Mouse (Mus musculus) heart, embryonic 16.5 days (tissue): ENCODE data around the gene Spo11. TPM values are rescaled to one million over a fixed set of nuclear protein-coding genes. Genes with fewer than 3 reads are reported as not detected.

ENCODE experiments used
- ATAC-seq: fragments of 200-750 bp; cut with Nextera tagmentation; replicated peaks from 2 replicates; pipeline ENCODE4 v1.8.0; 2017; ENCODE audit warnings: moderate number of reproducible peaks; ENCODE audit not compliant: insufficient read depth, low FRiP score; ENCODE audit errors: extremely low read depth
- H3K27ac ChIP-seq: fragments of 300-500 bp; sonication (generic); 2 replicates; pipeline ENCODE4 v1.5.1; 2014; ENCODE audit warnings: mild to moderate bottlenecking, low read length, control low read depth, moderate library complexity
- H3K27me3 ChIP-seq: fragments of 300-500 bp; sonication (generic); 2 replicates; pipeline ENCODE4 v1.6.1; 2014; ENCODE audit warnings: low read length, mixed read lengths; ENCODE audit not compliant: control insufficient read depth, insufficient read depth
- H3K36me3 ChIP-seq: fragments of 300-500 bp; sonication (generic); 2 replicates; pipeline ENCODE4 v1.6.1; 2014; ENCODE audit not compliant: control insufficient read depth, insufficient read depth
- H3K4me1 ChIP-seq: fragments of 300-500 bp; sonication (generic); 2 replicates; pipeline ENCODE4 v1.6.1; 2014; ENCODE audit warnings: low read length, mixed read lengths; ENCODE audit not compliant: control insufficient read depth, insufficient read depth
- H3K4me2 ChIP-seq: fragments of 300-500 bp; sonication (generic); 2 replicates; pipeline ENCODE4 v1.6.1; 2014; ENCODE audit warnings: low read depth, mild to moderate bottlenecking, control low read depth, low read length
- H3K4me3 ChIP-seq: fragments of 300-500 bp; sonication (generic); 2 replicates; pipeline ENCODE4 v1.5.1; 2014; ENCODE audit warnings: mild to moderate bottlenecking, control low read depth, low read length
- H3K9ac ChIP-seq: fragments of 300-500 bp; sonication (generic); 2 replicates; pipeline ENCODE4 v1.6.1; 2014; ENCODE audit warnings: low read length, control low read depth
- H3K9me3 ChIP-seq: fragments of 300-500 bp; sonication (generic); replicated peaks from 2 replicates; pipeline ENCODE4 v1.6.1; 2016; ENCODE audit warnings: low read length; ENCODE audit not compliant: control insufficient read depth
- WGBS: fragments of 180-500 bp; shearing (Covaris S2); extraction: QIAGEN DNeasy Blood & Tissue Kit; methylation state at CpG from one replicate; pipeline ENCODE4 v1.1.7; 2014; 5-methylcytosine and 5-hydroxymethylcytosine counted together
- polyA plus RNA-seq: library from polyadenylated mRNA; unstranded; fragments of >200 nt; fragmentation: Nextera tagmentation; extraction: Ambion mirVana; gene quantifications from 2 replicates; pipeline ENCODE4 v1.2.1, GENCODE M21; 2015

Gene Spo11
- polyA plus RNA-seq, 1 experiment from 2014 or later: 1.6 TPM

GRCm38 (mm10) chr2:173014741-173015287, 37.3 kb downstream of the Spo11 start:
- H3K4me2 ChIP-seq: no peak overlapping the region
- WGBS: 39% methylated on average over 7 of the region's 7 CpGs
- H3K27me3 ChIP-seq: no peaks in the 10 kb centered on the region
- no peak overlapping the region for H3K4me3 ChIP-seq
- peaks cover 43% of the 10 kb centered on the region for H3K36me3 ChIP-seq
- H3K9me3 ChIP-seq: no peaks in the 10 kb centered on the region
- H3K4me1 ChIP-seq: peaks cover 22% of the 10 kb centered on the region
- H3K9ac ChIP-seq: no peak overlapping the region
- no peak for ATAC-seq
- H3K27ac ChIP-seq: no peak overlapping the region

- Histone ChIP-seq H3K4me1 (peaks cover 30% of the 10 kb centered on the region), H3K36me3 (peaks cover 16% of the 10 kb centered on the region), H3K4me2 (no peak overlapping the region), H3K9ac (0 out of 2 replicates have a peak overlapping the region, but pooled peaks have one; percentile 9), H3K27me3 (no peaks in the 10 kb centered on the region), H3K27ac (peak overlapping the region; percentile 91), H3K4me3 (no peak overlapping the region), H3K9me3 (no peaks in the 10 kb centered on the region)
- WGBS: 28% methylated on average over 6 of the region's 6 CpGs
- ATAC-seq: no peak
Measured at GRCm38 (mm10) chr2:173017940-173018339, 40.4 kb downstream of the Spo11 start.

GRCm38 (mm10) chr2:173018618-173019017, 41.1 kb downstream of the Spo11 start:
- Histone ChIP-seq H3K4me1 (peaks cover 36% of the 10 kb centered on the region), H3K27ac (peak overlapping the region; percentile 91), H3K9ac (peak overlapping the region; percentile 71), H3K4me3 (no peak overlapping the region), H3K27me3 (no peaks in the 10 kb centered on the region), H3K36me3 (peaks cover 11% of the 10 kb centered on the region), H3K9me3 (no peaks in the 10 kb centered on the region), H3K4me2 (peak overlapping the region; percentile 86)
- WGBS: 8% methylated on average over 8 of the region's 8 CpGs
- peak; percentile 62 for ATAC-seq

- H3K9me3 ChIP-seq: no peaks in the 10 kb centered on the region
- H3K4me2 ChIP-seq: peak overlapping the region; percentile 86
- peak overlapping the region; percentile 91 for H3K27ac ChIP-seq
- peak overlapping the region; percentile 51 for H3K4me3 ChIP-seq
- H3K36me3 ChIP-seq: peaks cover 6% of the 10 kb centered on the region
- H3K4me1 ChIP-seq: peaks cover 42% of the 10 kb centered on the region
- no peak; the same call in 1 of the 2 replicates for ATAC-seq
- H3K27me3 ChIP-seq: no peaks in the 10 kb centered on the region
- peak overlapping the region; percentile 71 for H3K9ac ChIP-seq
- WGBS: 20% methylated on average over 9 of the region's 9 CpGs
Measured at GRCm38 (mm10) chr2:173019322-173019721, 41.8 kb downstream of the Spo11 start.

GRCm38 (mm10) chr2:173019790-173020189, 42.3 kb downstream of the Spo11 start:
- peak; percentile 74 for ATAC-seq
- Histone ChIP-seq H3K27me3 (no peaks in the 10 kb centered on the region), H3K9ac (peak overlapping the region; percentile 71), H3K36me3 (peaks cover 9% of the 10 kb centered on the region), H3K4me1 (peaks cover 46% of the 10 kb centered on the region), H3K27ac (peak overlapping the region; percentile 91), H3K9me3 (no peaks in the 10 kb centered on the region), H3K4me3 (peak overlapping the region; percentile 51), H3K4me2 (peak overlapping the region; percentile 86)
- under 1% methylated on average over 29 of the region's 29 CpGs for WGBS

- H3K4me3 ChIP-seq: peak within 1 kb of the TSS; percentile 51
- H3K4me2 ChIP-seq: peak within 1 kb of the TSS; percentile 91
- H3K27ac ChIP-seq: peak within 1 kb of the TSS; percentile 91
- 47% methylated on average over 11 of the region's 11 CpGs for WGBS
- peaks cover 53% of the 10 kb centered on the region for H3K4me1 ChIP-seq
- peaks cover 10% of the 10 kb centered on the region for H3K36me3 ChIP-seq
- H3K9me3 ChIP-seq: no peaks in the 10 kb centered on the region
- H3K9ac ChIP-seq: peak within 1 kb of the TSS; percentile 71
- H3K27me3 ChIP-seq: no peaks in the 10 kb centered on the region
- ATAC-seq: no peak
Measured at GRCm38 (mm10) chr2:173020430-173020829, 42.9 kb downstream of the Spo11 start, which contains the start of gene Rbm38. TSS of gene Rbm38 (plus strand) at chr2:173020498.

- no peaks in the 10 kb centered on the region for H3K9me3 ChIP-seq
- H3K4me3 ChIP-seq: peak overlapping the region; percentile 91
- H3K36me3 ChIP-seq: peaks cover 14% of the 10 kb centered on the region; the same call in 1 of the 2 replicates
- peak; percentile 69 for ATAC-seq
- H3K27ac ChIP-seq: peak overlapping the region; percentile 80
- peak overlapping the region; percentile 91 for H3K4me2 ChIP-seq
- H3K9ac ChIP-seq: peak overlapping the region; percentile 82
- H3K4me1 ChIP-seq: peaks cover 65% of the 10 kb centered on the region
- H3K27me3 ChIP-seq: no peaks in the 10 kb centered on the region
- WGBS: 1% methylated on average over 54 of the region's 54 CpGs
Measured at GRCm38 (mm10) chr2:173021633-173022055, 44.1 kb downstream of the Spo11 start.

- Histone ChIP-seq H3K4me1 (peaks cover 70% of the 10 kb centered on the region), H3K27me3 (no peaks in the 10 kb centered on the region), H3K4me2 (peak overlapping the region; percentile 91), H3K27ac (peak overlapping the region; percentile 80), H3K9ac (peak overlapping the region; percentile 82), H3K36me3 (peaks cover 14% of the 10 kb centered on the region; the same call in 1 of the 2 replicates), H3K4me3 (peak overlapping the region; percentile 91), H3K9me3 (no peaks in the 10 kb centered on the region)
- 0 out of 2 replicates have a peak, but pooled peaks have one; percentile 11 for ATAC-seq
- under 1% methylated on average over 48 of the region's 51 CpGs for WGBS
Measured at GRCm38 (mm10) chr2:173022056-173022681, 44.7 kb downstream of the Spo11 start.

GRCm38 (mm10) chr2:173022813-173023212, 45.3 kb downstream of the Spo11 start:
- no peaks in the 10 kb centered on the region for H3K9me3 ChIP-seq
- H3K27me3 ChIP-seq: no peaks in the 10 kb centered on the region
- 20% methylated on average over 10 of the region's 10 CpGs for WGBS
- peak overlapping the region; percentile 91 for H3K4me3 ChIP-seq
- peaks cover 74% of the 10 kb centered on the region for H3K4me1 ChIP-seq
- H3K36me3 ChIP-seq: peaks cover 17% of the 10 kb centered on the region; the same call in 1 of the 2 replicates
- H3K27ac ChIP-seq: peak overlapping the region; percentile 80
- no peak for ATAC-seq
- peak overlapping the region; percentile 82 for H3K9ac ChIP-seq
- H3K4me2 ChIP-seq: peak overlapping the region; percentile 91
